Mouse (Mus musculus): ENCODE data around the gene Gpx7. TPM values are rescaled to one million over a fixed set of nuclear protein-coding genes. Genes with fewer than 3 reads are reported as not detected.

The Gpx7 gene
- total RNA-seq, 2 experiments from 2014 or later = 38.8 to 41.9 TPM

Other genes with a start within 250 kb of the Gpx7 start
- 1 to 10 TPM; 3.4 to 5.0 TPM for gene Echdc2, start 241.5 kb downstream of the Gpx7 start, total RNA-seq (2021)
- not detected for gene Zyg11a, start 188.9 kb downstream of the Gpx7 start, total RNA-seq (2021)
- gene Zyg11b, start 105.9 kb downstream of the Gpx7 start, total RNA-seq (2021) = 10 to 100 TPM; 23.8 to 27.8 TPM
- gene Coa7, start 78.8 kb downstream of the Gpx7 start, total RNA-seq (2021) = 10 to 100 TPM; 23.1 to 31.3 TPM
- gene Shisal2a, start 23.6 kb downstream of the Gpx7 start, total RNA-seq (2021) = not detected
- gene Tut4, start 52.5 kb upstream of the Gpx7 start, total RNA-seq (2021) = 10 to 100 TPM; 39.6 to 42.8 TPM
- gene Prpf38a, start 172.4 kb upstream of the Gpx7 start, total RNA-seq (2021) = 10 to 100 TPM; 35.5 to 39.3 TPM
- 1 to 10 TPM; 1.4 to 2.0 TPM for gene Orc1, start 172.5 kb upstream of the Gpx7 start, total RNA-seq (2021)
- 10 to 100 TPM; 30.0 to 33.1 TPM for gene Cc2d1b, start 213.0 kb upstream of the Gpx7 start, total RNA-seq (2021)

All from gastrocnemius, postnatal 4 days (tissue).